Mouse (Mus musculus): ENCODE measurements around the gene Gstp1.
"Not testable (repeated sequence)": the region's sequence is repeated elsewhere in the genome, so short reads cannot be mapped to it uniquely, and the experiment has no call there.

Gene Gstp1

GRCm38 (mm10) chr19:4037788-4038232 is at the start of gene Gstp1:
Gene Gstp1, minus strand, starts transcription at chr19:4037985.
- DNase-seq (ENCODE audit: low read depth, low spot score), result peak; percentile 92

DNA sequence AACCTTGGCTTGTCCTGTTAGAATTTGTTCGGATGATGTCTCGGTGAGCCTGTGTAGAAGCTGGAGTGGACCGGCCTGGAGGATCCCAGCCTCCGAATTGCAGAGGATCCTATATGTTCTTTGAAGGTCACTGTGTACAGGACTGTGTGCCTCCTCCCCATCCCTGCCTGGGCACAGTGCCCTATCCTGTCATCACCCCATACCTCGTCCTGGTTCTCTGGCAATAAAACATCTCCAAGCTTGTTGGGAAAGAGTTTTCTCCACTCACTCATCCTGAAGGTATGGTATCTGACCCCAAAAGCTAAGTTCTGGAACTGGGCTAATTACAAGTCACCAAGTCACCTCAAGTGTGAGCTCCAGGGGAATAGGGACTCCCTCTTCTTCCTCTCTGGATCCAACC is 49.3 kb upstream of the Gstp1 start:
- DNase-seq (ENCODE audit: low read depth, low spot score), result no peak

DNA sequence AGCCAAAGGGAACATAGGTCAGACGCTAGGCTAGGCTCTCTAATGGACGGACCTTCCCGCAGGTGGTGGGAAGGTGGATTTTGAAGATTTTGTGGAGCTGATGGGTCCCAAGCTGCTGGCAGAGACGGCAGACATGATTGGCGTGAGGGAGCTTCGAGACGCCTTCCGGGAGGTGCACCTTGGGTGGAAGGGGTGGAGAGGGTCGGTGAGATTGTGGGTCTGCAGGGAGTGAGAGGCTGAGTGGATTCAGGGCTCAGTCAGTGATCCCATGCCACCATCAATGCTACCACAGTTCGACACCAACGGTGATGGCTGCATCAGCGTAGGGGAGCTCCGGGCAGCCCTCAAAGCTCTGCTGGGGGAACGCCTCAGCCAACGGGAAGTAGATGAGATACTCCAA is 48.4 kb upstream of the Gstp1 start:
- DNase-seq (ENCODE audit: low read depth, low spot score), result no peak

GRCm38 (mm10) chr19:4084984-4085383 is 47.2 kb upstream of the Gstp1 start:
- no peak for DNase-seq (ENCODE audit: low read depth, low spot score)

DNA sequence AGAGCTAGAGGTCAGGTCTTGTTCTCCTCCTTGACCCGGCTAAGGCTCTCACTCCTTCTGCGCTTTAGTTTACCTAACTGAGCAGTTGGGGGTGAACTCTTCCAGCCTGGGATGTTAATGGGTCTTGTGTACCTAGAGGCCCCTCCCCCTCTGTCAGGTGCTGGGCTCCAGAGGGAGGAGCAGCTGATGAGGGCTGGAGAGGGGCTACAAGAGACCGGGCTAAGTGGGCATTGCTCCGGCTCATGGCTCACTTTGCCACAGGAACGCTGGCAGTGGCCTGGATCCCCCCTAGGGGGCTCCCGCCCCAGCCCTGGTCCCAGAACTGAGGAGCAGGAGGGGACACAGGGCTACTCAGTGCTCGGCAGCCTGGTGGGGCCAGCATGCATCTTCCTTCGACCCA is 46.0 kb upstream of the Gstp1 start:
- no peak for DNase-seq (ENCODE audit: low read depth, low spot score)

DNA sequence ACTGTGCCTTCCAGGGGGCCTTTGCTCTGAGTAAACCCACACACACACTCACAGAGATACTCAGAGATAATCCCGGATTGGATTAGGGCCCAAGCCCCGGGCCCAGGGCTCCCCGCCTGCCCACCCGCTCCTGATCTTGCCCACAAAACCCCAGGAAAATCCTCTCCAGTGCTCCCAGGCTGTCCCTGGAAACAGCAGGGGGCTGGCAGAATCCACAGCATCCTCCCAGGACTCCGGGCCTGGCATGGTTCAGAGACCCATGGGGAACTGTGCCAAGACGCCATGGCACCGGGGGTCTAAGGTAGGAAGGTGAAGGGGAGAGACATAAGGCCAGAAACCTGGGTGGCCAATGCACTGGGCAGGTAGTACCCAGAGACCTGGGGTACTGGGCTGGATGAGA is 45.5 kb upstream of the Gstp1 start:
- no peak for DNase-seq (ENCODE audit: low read depth, low spot score)

DNA sequence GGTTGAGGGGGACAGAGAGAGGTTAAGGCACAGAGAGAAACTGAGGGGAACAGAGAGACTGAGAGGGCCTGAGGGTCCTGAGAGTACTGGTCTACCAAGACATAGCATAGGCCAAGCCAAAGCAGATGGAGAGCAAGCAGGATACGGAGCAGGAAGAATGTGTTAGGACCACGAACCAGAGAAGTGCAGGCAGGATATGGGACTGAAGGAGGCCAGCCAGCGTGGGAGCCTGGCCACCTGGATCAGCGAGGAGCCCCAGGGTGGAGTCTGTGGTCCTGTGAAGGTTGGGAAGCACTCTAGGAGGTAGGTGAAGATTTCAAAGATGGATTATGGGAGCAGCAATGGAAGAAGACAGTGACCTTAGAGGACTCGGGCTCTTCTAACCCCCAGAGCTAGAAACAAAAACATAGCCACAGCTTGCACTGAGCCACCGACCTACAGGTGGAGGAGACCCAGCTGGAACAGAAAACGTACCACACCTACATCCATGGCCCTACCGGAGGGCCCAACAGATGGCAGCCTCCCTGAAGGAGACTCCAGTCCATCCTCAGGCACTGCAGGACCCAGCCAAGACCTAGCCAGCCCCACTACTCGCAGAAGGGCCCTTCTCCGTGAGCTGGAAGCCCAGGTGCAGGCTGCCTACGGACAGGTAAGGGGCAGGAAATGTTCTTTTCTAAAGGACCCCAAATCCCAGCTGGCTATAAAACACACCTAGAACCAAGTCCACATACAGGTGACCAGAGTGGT is 44.6 kb upstream of the Gstp1 start:
- DNase-seq (ENCODE audit: low read depth, low spot score), result no peak

DNA sequence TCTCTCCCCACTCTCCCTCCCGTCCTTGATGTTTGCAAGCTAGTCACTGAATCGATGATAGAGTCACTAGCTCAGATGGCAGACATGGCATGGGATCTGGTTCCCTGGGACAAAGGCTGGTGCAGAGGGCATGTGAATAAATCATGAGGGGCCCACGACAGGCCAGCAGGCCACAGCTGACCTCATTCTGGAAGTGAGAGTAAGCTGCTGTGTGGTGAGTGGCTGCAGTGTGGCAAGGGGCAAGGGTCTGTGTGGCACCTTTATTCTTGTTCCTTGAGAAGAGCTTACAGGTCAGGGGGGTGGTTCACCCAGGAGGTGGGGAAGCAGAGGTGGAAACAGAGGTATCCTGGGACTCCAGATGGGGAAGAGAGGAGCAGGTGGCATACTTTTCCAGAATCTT is 43.6 kb upstream of the Gstp1 start, which contains the start of gene Cabp2:
Gene Cabp2 (plus strand): TSS at position 185 of the 400 bp plus-strand sequence.
- no peak for DNase-seq (ENCODE audit: low read depth, low spot score)

GRCm38 (mm10) chr19:4080511-4081009 is 42.8 kb upstream of the Gstp1 start:
- peak; percentile 28 for DNase-seq (ENCODE audit: low read depth, low spot score)

- DNase-seq (ENCODE audit: low read depth, low spot score), result no peak
Observed at GRCm38 (mm10) chr19:4079594-4079993, 41.8 kb upstream of the Gstp1 start.

DNA sequence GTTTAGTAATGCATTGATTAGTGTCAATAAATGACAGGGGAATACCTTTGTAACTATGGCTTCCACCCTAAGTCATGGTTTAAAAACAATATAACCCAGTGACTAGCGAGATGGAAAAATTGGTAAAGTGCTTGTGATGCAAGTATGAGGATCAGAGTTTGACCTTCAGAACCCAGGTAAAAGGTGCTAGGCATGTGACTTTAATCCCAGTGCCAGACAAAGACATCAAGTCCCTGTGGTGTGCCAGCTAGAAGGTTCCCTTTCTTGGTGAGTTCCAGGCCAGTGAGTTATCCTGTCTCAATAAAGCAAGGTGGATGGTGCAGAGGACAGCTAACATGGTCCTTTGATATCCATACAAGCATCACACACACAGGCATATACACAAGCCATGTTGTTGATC is 37.7 kb upstream of the Gstp1 start:
- DNase-seq (ENCODE audit: low read depth, low spot score), result no peak

- DNase-seq (ENCODE audit: low read depth, low spot score), result no peak
Observed at GRCm38 (mm10) chr19:4072706-4073424, 35.1 kb upstream of the Gstp1 start.

- no peak for DNase-seq (ENCODE audit: low read depth, low spot score)
Observed at GRCm38 (mm10) chr19:4071406-4071805, 33.6 kb upstream of the Gstp1 start.

DNA sequence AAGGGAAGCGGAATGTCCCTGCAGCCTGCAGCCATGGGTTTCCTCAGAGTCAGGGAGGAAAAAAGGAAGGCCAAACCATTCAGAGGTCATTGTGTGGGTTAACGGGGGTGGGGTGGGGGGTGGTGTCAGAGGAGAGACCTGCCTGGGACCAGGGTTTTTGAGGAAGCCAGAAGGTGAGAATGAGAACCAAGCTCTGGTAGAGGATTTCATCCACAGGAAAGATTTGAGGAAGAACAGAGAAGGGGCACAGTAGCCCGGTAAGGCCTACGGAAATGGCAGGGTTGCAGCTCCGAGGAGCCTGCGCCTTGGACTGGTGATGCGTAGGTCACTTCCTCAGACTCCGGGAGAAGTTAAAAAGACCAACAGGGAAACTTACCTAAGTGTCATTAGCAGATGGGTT is 33.0 kb upstream of the Gstp1 start:
- DNase-seq (ENCODE audit: low read depth, low spot score), result no peak

DNA sequence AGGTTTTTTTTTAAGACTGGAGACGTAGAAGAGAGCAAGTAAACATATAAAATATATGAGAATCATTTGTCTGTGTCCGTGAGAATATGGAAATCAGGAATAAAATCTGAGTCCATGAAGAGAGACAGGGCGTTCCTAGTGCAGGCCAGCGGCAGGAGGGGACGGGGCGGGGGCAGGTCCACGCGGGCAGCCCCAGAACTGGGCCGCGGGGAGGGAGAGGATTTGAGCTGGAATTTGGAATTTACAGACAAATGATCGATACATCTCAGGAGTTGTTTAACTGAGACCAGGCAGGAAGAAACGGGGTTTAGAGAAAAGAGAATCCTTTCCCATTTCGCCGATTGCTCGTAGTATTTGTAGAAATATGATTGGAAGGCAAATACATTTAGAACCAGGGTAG is 32.5 kb upstream of the Gstp1 start:
- DNase-seq (ENCODE audit: low read depth, low spot score), result no peak

DNA sequence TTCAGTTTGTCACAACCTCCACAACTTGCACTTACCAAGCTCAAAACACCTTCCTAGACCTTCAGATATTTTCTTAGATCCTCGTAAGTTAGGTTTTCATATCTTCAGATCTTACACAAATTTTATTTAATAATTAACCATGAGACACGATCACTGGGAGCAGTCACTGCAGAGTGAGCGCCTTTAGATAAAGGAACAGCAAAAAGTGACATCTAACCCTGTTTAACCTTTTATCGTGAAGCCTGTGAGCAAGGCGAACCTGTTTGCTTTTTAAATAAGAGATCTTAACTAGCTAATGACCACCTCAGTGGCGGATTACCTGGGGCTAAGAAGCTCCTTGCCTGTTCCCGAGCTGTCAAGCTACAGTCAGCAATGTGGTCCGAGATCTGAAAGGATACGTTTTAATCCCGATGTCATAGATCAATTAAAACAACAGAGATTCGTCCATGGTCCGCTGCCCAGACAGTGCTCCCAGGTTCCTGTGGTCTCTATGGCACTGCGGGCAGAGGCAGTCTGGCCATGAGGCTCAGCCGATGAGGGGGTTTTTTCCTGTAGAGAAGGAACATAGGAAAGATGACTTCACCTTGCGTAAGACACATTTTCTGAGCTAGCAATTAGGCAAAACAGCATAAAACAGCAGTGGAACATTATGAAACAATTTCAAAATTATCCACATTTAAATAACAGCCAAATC is 31.1 kb upstream of the Gstp1 start:
- DNase-seq (ENCODE audit: low read depth, low spot score), result no peak

- DNase-seq (ENCODE audit: low read depth, low spot score), result not testable (repeated sequence)
Observed at GRCm38 (mm10) chr19:4068242-4068641, 30.5 kb upstream of the Gstp1 start.

- DNase-seq (ENCODE audit: low read depth, low spot score), result no peak
Observed at GRCm38 (mm10) chr19:4066877-4067276, 29.1 kb upstream of the Gstp1 start.

GRCm38 (mm10) chr19:4066280-4066679 is 28.5 kb upstream of the Gstp1 start:
- no peak for DNase-seq (ENCODE audit: low read depth, low spot score)

DNA sequence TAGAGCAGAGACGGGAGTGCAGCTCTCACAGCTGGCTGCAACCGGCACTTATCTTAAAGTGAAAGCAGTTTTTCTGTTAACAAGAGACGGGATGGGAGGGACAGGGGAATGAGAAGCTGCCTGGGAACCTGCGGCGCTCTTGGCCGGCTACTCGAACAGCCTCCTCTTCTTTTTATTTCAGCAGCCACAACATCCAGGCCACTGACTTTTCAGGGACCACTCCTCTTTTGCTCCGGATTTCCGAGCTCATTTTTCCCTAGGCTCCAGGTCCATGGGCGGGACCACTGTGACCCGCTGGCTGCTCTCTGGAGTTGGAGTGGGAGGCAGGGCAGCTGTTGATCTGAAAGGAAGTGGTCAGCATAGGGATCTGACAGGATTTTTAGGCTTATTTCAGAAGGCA is 26.7 kb upstream of the Gstp1 start:
- DNase-seq (ENCODE audit: low read depth, low spot score), result not testable (repeated sequence)

DNA sequence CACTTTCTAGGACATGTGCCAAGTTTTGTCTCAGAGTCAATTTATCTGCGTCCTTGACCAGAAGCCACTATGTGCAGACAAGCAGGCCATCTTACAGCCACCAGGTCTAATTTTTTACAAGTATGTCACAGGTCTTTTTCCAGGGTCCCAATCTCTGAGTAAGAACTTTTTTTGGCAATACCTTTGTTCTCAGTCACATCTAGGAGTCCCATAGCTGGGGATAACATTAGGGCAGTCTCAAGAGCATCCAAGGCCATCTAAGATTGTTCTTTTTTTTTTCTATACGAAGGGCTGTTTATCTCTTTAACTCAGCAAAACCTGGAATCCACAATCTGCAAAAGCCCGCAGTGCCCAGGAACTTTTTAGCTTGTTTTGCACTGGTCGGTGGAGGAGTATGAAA is 25.6 kb upstream of the Gstp1 start:
- not testable (repeated sequence) for DNase-seq (ENCODE audit: low read depth, low spot score)

GRCm38 (mm10) chr19:4060899-4061465 is 23.2 kb upstream of the Gstp1 start:
- peak; percentile 33 for DNase-seq (ENCODE audit: low read depth, low spot score)
